Mouse (Mus musculus): ENCODE measurements around the gene Traip. TPM values are rescaled to one million over a fixed set of nuclear protein-coding genes. Genes with fewer than 3 reads are reported as not detected.

Traip gene
- polyA plus RNA-seq, 1 experiment from 2014 or later = 17.7 TPM

- H3K4me1 ChIP-seq (replicated peaks) = peaks cover 42% of the 10 kb centered on the region
- H3K9me3 ChIP-seq = no peaks in the 10 kb centered on the region
- H3K4me3 ChIP-seq (replicated peaks) = peak overlapping the region; percentile 79
- ATAC-seq = peak; percentile 18
- no peaks in the 10 kb centered on the region for H3K27me3 ChIP-seq (replicated peaks)
- peak overlapping the region; percentile 45 for H3K9ac ChIP-seq
- no peaks in the 10 kb centered on the region for H3K36me3 ChIP-seq
- H3K27ac ChIP-seq = peak overlapping the region; percentile 99
- H3K4me2 ChIP-seq (replicated peaks) = peak overlapping the region; percentile 87
- WGBS = 24% methylated on average over 7 of the region's 7 CpGs
Measured at GRCm38 (mm10) chr9:107981684-107982605, 32.0 kb downstream of the Traip start.

DNA sequence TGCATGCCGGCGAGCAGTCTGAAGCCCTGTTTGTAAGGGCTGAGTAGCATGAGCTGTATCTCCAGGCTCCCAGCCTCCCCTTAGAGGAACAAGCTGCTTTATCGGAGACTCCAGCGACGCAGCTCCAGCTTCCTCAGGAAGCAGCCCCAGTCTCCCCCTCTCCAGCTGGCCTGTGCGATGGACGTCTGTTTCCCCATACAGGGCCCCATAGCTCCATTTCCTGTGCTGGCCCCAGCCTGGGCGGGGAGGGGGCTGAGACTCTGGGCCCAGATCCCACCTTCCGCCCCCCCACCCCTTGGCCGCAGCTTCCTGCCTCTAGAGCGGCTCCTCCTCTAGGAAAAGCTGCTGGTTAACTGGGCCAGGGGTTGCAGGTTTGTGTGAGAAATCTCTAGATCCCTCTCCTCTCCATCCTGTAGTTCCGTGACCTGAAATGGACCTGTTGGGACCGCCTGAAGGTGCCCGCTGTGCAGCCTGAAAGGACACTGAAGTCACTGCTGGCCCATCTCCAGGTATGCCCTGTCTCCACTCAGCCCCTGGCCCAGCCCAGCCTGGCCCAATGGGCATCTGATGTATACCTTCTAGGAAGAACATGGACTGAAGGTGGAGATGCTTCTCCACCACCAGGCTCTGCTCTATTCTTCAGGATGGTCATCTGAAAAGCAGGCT is 32.9 kb downstream of the Traip start, which contains the start of gene Gm20661:
TSS of gene Gm20661 (plus strand) at position 378 of the 666 bp plus-strand sequence.
- Histone ChIP-seq H3K4me3 (replicated peaks) (peak within 1 kb of the TSS; percentile 79), H3K27ac (peak within 1 kb of the TSS; percentile 99), H3K4me1 (replicated peaks) (peaks cover 42% of the 10 kb centered on the region), H3K27me3 (replicated peaks) (no peaks in the 10 kb centered on the region), H3K9ac (peak within 1 kb of the TSS; percentile 77), H3K36me3 (no peaks in the 10 kb centered on the region), H3K4me2 (replicated peaks) (peak within 1 kb of the TSS; percentile 87), H3K9me3 (no peaks in the 10 kb centered on the region)
- peak; percentile 69 for ATAC-seq
- WGBS = 20% methylated on average over 14 of the region's 14 CpGs

DNA sequence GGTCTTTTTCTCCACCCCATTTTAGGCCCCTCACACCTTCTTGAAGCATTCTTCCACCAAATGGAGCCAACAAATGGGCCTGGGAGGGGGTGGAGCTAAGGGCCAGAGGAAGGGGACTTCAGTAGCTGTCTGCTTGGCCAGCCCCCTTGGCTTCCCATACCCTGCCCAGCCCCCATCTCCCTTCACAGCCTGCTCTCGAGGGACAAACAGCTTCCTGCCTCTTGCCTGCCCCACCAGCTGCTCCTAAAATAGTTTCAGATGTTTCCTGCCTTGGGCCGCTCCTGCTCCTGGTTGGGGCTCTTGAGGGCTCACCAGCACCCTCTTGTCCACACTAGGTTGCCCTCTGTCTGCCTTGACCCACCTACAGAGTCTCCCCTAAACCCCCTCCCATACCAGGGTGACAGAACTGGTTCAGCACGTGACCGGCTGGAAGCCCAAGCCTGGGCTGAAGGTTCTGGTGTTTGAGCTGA is 33.5 kb downstream of the Traip start:
- no peaks in the 10 kb centered on the region for H3K9me3 ChIP-seq
- no peaks in the 10 kb centered on the region for H3K36me3 ChIP-seq
- H3K9ac ChIP-seq = peak overlapping the region; percentile 77
- WGBS = 21% methylated on average over 4 of the region's 4 CpGs
- no peaks in the 10 kb centered on the region for H3K27me3 ChIP-seq (replicated peaks)
- peak overlapping the region; percentile 87 for H3K4me2 ChIP-seq (replicated peaks)
- ATAC-seq = peak; percentile 55
- peaks cover 42% of the 10 kb centered on the region for H3K4me1 ChIP-seq (replicated peaks)
- peak overlapping the region; percentile 79 for H3K4me3 ChIP-seq (replicated peaks)
- peak overlapping the region; percentile 99 for H3K27ac ChIP-seq

DNA sequence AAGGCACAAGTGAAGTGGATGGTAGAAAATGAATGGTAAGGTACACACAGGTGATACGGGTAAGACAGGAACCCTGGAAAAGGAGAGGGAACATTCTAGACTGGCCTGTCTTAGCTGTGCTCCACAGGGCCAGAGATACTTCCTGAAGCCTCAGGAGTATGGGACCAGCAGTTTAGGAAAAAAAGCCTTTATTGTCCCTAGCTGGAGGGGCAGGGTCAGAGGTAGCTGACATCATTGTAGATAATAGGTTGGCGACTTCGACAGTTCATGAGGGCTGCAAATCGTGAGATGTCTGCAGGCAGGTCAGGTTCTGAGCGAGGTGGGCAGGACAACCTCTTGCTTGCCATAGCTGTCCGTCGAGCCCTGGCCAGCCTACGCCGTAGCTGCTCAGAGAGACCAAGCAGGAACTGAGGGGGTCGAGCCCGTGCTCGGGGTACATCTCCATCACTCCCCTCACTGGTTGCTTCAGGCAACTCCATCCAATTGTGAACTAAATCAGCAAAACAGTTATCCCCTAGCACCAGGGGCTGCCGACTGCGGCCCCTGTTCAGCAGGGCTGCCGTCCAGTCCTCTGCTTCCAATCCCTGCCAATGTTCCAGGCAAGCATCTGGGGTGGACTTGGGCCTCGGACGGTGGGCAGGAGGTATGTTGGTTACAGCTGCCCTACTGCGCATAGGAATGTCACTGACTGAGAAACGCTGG is 34.3 kb downstream of the Traip start:
- Histone ChIP-seq H3K4me2 (replicated peaks) (peak overlapping the region; percentile 87), H3K36me3 (no peaks in the 10 kb centered on the region), H3K9me3 (no peaks in the 10 kb centered on the region), H3K9ac (peak overlapping the region; percentile 77), H3K4me1 (replicated peaks) (peaks cover 42% of the 10 kb centered on the region), H3K27ac (peak overlapping the region; percentile 99), H3K27me3 (replicated peaks) (no peaks in the 10 kb centered on the region), H3K4me3 (replicated peaks) (peak overlapping the region; percentile 79)
- ATAC-seq = no peak
- WGBS = 42% methylated on average over 19 of the region's 19 CpGs

- no peak for ATAC-seq
- peak overlapping the region; percentile 99 for H3K27ac ChIP-seq
- no peaks in the 10 kb centered on the region for H3K9me3 ChIP-seq
- H3K4me3 ChIP-seq (replicated peaks) = peak overlapping the region; percentile 79
- no peaks in the 10 kb centered on the region for H3K27me3 ChIP-seq (replicated peaks)
- peaks cover 42% of the 10 kb centered on the region for H3K4me1 ChIP-seq (replicated peaks)
- H3K36me3 ChIP-seq = no peaks in the 10 kb centered on the region
- WGBS = 45% methylated on average over 9 of the region's 9 CpGs
- H3K4me2 ChIP-seq (replicated peaks) = peak overlapping the region; percentile 87
- H3K9ac ChIP-seq = peak overlapping the region; percentile 77
Measured at GRCm38 (mm10) chr9:107984754-107985055, 34.8 kb downstream of the Traip start.

DNA sequence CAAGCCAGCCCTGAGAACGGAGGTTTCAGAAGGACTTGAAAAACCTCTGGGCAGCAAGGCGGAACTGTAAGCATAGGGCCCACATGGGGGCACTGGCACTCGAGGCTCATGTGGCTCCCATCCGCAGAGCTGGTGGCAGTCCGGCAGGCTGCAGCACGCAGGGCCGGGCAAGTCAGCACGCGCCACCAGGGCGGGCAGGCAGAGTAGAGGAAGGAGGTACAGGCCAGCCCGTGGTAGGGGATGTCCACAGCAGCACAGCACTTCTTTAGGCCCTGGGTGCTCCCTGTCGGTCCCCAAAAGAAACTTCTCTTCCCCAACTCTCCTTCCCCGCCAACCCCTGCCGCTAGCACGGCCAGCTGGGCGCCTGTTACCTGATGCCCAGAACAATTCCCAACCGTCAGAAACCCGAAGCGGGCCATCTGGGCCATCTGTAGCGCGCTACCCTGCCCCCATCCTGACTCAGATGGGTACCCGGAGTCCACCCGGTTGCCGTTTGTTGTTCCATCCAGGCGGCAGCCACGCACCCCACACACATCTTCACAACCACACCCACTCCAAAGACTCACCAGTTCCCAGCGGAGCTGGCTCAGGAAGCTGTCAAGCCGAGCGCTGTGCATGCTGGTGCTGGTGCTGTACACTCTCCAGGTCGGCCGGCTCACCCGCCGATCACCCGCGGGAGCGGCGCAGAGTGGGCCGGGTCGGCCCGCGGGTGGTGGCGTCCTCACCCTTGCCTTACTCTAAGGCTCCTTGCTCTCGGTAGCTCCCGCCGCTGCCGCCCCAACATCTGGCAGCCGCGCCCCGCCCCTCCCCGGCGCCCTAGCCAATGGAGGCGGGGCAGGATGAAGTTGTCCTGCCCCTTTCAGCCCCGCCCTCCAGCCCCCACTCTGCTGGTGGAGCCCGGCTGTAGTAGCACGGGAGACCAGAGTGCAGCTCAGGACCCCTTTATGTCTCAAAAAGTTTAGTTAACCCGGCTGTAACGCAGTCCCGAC is 35.5 kb downstream of the Traip start, which contains the start of gene Inka1:
TSS of gene Inka1 (minus strand) at position 749 of the 989 bp plus-strand sequence.
- Histone ChIP-seq H3K27me3 (replicated peaks) (no peaks in the 10 kb centered on the region), H3K4me3 (replicated peaks) (peak within 1 kb of the TSS; percentile 79), H3K27ac (peak within 1 kb of the TSS; percentile 99), H3K9me3 (no peaks in the 10 kb centered on the region), H3K4me1 (replicated peaks) (peaks cover 42% of the 10 kb centered on the region), H3K4me2 (replicated peaks) (peak within 1 kb of the TSS; percentile 87), H3K36me3 (no peaks in the 10 kb centered on the region), H3K9ac (peak within 1 kb of the TSS; percentile 77)
- under 1% methylated on average over 58 of the region's 58 CpGs for WGBS
- peak; percentile 81 for ATAC-seq

- peaks cover 33% of the 10 kb centered on the region for H3K4me1 ChIP-seq (replicated peaks)
- H3K36me3 ChIP-seq = no peaks in the 10 kb centered on the region
- H3K9me3 ChIP-seq = no peaks in the 10 kb centered on the region
- WGBS = 3% methylated on average over 18 of the region's 18 CpGs
- peak overlapping the region; percentile 79 for H3K4me3 ChIP-seq (replicated peaks)
- H3K27me3 ChIP-seq (replicated peaks) = no peaks in the 10 kb centered on the region
- peak overlapping the region; percentile 99 for H3K27ac ChIP-seq
- peak overlapping the region; percentile 87 for H3K4me2 ChIP-seq (replicated peaks)
- ATAC-seq = peak; percentile 58
- no peak overlapping the region for H3K9ac ChIP-seq
Measured at GRCm38 (mm10) chr9:107986376-107986775, 36.4 kb downstream of the Traip start.

DNA sequence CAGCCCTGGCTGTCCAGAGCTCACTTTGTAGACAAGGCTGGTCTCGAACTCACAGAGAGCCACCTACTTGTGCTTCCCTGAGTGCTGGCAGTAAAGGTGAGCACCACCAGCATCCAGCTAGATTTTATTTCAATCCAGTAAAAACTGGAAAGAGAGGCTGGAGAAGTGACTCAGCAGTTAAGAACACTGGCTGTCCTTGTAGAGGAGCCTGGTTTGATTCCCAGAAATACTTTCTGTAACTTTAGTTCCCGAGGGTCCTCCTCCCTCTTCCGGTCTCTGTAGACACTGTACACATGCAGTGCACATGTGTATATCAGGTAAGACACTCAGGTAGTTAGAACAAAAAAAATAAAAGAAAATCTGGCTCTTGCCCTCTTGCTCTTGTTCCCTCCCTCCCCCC is 38.0 kb downstream of the Traip start:
- H3K27me3 ChIP-seq (replicated peaks) = no peaks in the 10 kb centered on the region
- H3K4me3 ChIP-seq (replicated peaks) = no peak overlapping the region
- WGBS = 66% methylated on average over 3 of the region's 3 CpGs
- H3K27ac ChIP-seq = no peak overlapping the region
- H3K9me3 ChIP-seq = no peaks in the 10 kb centered on the region
- H3K36me3 ChIP-seq = no peaks in the 10 kb centered on the region
- no peak overlapping the region for H3K4me2 ChIP-seq (replicated peaks)
- H3K4me1 ChIP-seq (replicated peaks) = peaks cover 20% of the 10 kb centered on the region; the same call in 1 of the 2 replicates
- no peak for ATAC-seq
- H3K9ac ChIP-seq = no peak overlapping the region

- Histone ChIP-seq H3K9ac (no peak within 1 kb of the TSS), H3K4me2 (replicated peaks) (no peak within 1 kb of the TSS), H3K4me3 (replicated peaks) (no peak within 1 kb of the TSS), H3K27me3 (replicated peaks) (no peaks in the 10 kb centered on the region), H3K36me3 (no peaks in the 10 kb centered on the region), H3K9me3 (no peaks in the 10 kb centered on the region), H3K4me1 (replicated peaks) (no peaks in the 10 kb centered on the region), H3K27ac (no peak within 1 kb of the TSS)
- 72% methylated on average over 2 of the region's 2 CpGs for WGBS
- no peak for ATAC-seq
Measured at GRCm38 (mm10) chr9:107992197-107992596, 42.3 kb downstream of the Traip start, which contains the start of gene Cdhr4. TSS of gene Cdhr4 (plus strand) at chr9:107992497.

- no peak overlapping the region for H3K4me2 ChIP-seq (replicated peaks)
- WGBS = 87% methylated on average over 11 of the region's 11 CpGs
- no peak overlapping the region for H3K4me3 ChIP-seq (replicated peaks)
- H3K9ac ChIP-seq = no peak overlapping the region
- no peaks in the 10 kb centered on the region for H3K36me3 ChIP-seq
- ATAC-seq = no peak
- no peaks in the 10 kb centered on the region for H3K4me1 ChIP-seq (replicated peaks)
- no peak overlapping the region for H3K27ac ChIP-seq
- H3K27me3 ChIP-seq (replicated peaks) = no peaks in the 10 kb centered on the region
- no peaks in the 10 kb centered on the region for H3K9me3 ChIP-seq
Measured at GRCm38 (mm10) chr9:107993013-107993412, 43.1 kb downstream of the Traip start.

DNA sequence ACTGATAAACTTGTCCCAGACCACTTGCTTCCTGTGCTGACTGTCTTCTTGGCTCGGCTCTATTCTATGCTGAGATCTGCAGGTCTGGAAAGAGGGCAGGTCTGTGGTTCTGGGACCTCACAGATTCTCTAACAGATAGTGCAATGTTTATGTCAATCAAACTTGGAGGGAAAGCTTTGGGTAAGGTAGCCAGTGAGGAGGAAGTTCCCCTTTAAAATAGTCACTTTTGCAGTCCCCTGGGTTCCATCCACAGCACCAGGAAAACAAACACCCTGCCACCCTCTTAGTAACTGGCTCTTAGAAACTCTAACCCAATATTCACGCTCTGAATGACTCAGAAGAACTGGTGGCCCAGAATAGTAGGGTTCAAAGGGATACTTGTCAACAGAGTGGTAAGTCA is 44.5 kb downstream of the Traip start:
- Histone ChIP-seq H3K36me3 (no peaks in the 10 kb centered on the region), H3K9me3 (no peaks in the 10 kb centered on the region), H3K4me3 (replicated peaks) (no peak overlapping the region), H3K4me2 (replicated peaks) (no peak overlapping the region), H3K27ac (no peak overlapping the region), H3K9ac (no peak overlapping the region), H3K4me1 (replicated peaks) (no peaks in the 10 kb centered on the region), H3K27me3 (replicated peaks) (no peaks in the 10 kb centered on the region)
- whole genome bisulfite sequencing = 46% methylated on average over 2 of the region's 2 CpGs
- no peak for ATAC-seq

Data from intestine, embryonic 15.5 days (tissue).